Mouse (Mus musculus): ENCODE results near the gene Rnf212b. TPM values are rescaled to one million over a fixed set of nuclear protein-coding genes. Genes with fewer than 3 reads are reported as not detected.

Gene Rnf212b
- polyA plus RNA-seq, 1 experiment from 2014 or later = not detected

DNA sequence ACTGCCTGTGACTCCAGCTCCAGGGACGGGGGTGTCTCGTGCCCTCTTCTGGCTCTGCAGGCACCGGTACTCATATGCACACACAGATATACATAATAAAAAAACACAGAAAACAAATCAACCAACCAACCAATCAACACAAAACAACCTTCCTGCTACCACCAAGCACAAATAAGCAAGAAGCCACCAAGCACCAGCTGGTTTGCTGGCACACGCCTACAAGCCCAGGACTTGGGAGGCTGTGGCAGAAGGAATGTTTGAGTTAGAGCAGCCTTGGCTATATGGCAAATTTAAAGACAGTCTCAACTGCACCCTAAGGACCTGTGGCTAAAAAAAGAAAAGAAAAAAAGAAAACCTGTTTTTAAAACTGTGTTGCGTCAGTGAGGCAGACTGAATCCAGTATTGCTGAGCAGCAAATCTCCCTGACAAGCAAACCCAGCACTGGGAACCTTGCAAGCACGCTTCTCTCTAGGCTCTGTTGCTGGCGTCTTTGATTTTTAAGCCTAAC, 38.4 kb upstream of the Rnf212b start:
- DNase-seq (ENCODE audit: low spot score) (no peak), ATAC-seq (no peak)
- H3K27me3 ChIP-seq (replicated peaks; ENCODE audit: insufficient read depth, low read length) = no peaks in the 10 kb centered on the region; the same call in 1 of the 2 replicates
- no peaks in the 10 kb centered on the region for H3K4me1 ChIP-seq (ENCODE audit: insufficient read depth, low read depth, low read length)
- H3K36me3 ChIP-seq (ENCODE audit: insufficient read depth, low read length) = no peaks in the 10 kb centered on the region
- WGBS = 89% methylated on average over 7 of the region's 7 CpGs
- no peak overlapping the region for H3K4me3 ChIP-seq (ENCODE audit: low read depth, low read length)
- H3K9me3 ChIP-seq (ENCODE audit: low read length) = no peaks in the 10 kb centered on the region
- H3K4me2 ChIP-seq (replicated peaks; ENCODE audit: low read depth, low read length) = no peak overlapping the region
- no peak overlapping the region for H3K9ac ChIP-seq (replicated peaks; ENCODE audit: low read depth)
- H3K27ac ChIP-seq (ENCODE audit: low read length) = no peak overlapping the region
- TF ChIP-seq CTCF (IDR thresholded peaks at IDR 0.05) = no peak
- TF ChIP-seq EP300 (IDR thresholded peaks at IDR 0.05) = no peak

DNA sequence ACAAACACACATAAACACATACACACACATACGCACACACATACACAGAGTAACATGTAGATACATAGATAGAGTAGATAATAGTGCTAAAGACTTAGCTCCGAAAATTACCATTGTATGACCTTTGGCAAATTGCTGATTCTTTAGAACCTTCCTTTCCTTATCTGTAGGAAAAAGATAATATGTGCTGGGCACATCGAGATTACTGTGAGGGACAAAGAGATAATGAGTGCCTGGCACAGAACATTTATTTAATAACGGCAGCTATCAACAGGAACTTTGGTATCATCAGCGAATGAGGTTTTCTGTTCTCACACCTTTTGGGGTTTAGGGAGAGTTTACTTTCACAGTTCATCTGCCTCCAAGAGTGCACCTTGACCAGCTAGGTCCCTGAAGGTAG, 37.2 kb upstream of the Rnf212b start:
- H3K9ac ChIP-seq (replicated peaks; ENCODE audit: low read depth) = no peak overlapping the region

DNA sequence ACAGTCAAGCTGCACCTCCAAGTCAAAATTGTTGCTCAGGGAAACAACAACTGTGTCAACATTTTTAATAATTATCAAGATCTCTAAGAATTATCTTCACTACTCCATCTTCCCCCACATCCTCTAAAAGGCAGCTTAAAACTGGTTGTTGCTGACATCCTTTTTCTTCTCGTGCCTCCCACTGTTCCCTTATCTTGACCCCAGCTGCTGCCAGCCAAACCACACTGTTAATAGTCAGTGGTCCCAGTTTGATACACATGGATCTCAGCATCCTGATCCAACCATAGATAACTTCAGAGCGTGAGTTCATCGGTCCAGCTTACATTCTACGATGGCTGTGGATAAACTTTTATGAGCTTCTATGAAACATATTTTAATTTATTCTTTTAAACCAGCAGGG, 36.0 kb upstream of the Rnf212b start:
- Histone ChIP-seq H3K27me3 (replicated peaks; ENCODE audit: insufficient read depth, low read length) (peaks cover 7% of the 10 kb centered on the region; the same call in 1 of the 2 replicates), H3K9me3 (ENCODE audit: low read length) (no peaks in the 10 kb centered on the region), H3K9ac (replicated peaks; ENCODE audit: low read depth) (no peak overlapping the region), H3K4me2 (replicated peaks; ENCODE audit: low read depth, low read length) (no peak overlapping the region), H3K36me3 (ENCODE audit: insufficient read depth, low read length) (no peaks in the 10 kb centered on the region), H3K4me1 (ENCODE audit: insufficient read depth, low read depth, low read length) (no peaks in the 10 kb centered on the region; the same call in 1 of the 2 replicates), H3K4me3 (ENCODE audit: low read depth, low read length) (no peak overlapping the region), H3K27ac (ENCODE audit: low read length) (no peak overlapping the region)
- no peak for TF ChIP-seq CTCF (IDR thresholded peaks at IDR 0.05)
- TF ChIP-seq EP300 (IDR thresholded peaks at IDR 0.05) = no peak
- DNase-seq (ENCODE audit: low spot score) = no peak
- no peak for ATAC-seq
- WGBS = 68% methylated on average over 4 of the region's 4 CpGs

More for the DNA sequence above, 37.2 kb upstream of the Rnf212b start:
- Histone ChIP-seq H3K4me1 (ENCODE audit: insufficient read depth, low read depth, low read length) (no peaks in the 10 kb centered on the region; the same call in 1 of the 2 replicates), H3K27ac (ENCODE audit: low read length) (no peak overlapping the region), H3K4me3 (ENCODE audit: low read depth, low read length) (no peak overlapping the region), H3K27me3 (replicated peaks; ENCODE audit: insufficient read depth, low read length) (peaks cover under 1% of the 10 kb centered on the region; the same call in 1 of the 2 replicates), H3K9me3 (ENCODE audit: low read length) (no peaks in the 10 kb centered on the region), H3K4me2 (replicated peaks; ENCODE audit: low read depth, low read length) (no peak overlapping the region), H3K36me3 (ENCODE audit: insufficient read depth, low read length) (no peaks in the 10 kb centered on the region)
- no peak for TF ChIP-seq EP300 (IDR thresholded peaks at IDR 0.05)
- no peak for TF ChIP-seq CTCF (IDR thresholded peaks at IDR 0.05)
- 66% methylated on average over 5 of the region's 5 CpGs for whole genome bisulfite sequencing
- DNase-seq (ENCODE audit: low spot score) (no peak), ATAC-seq (no peak)

DNA sequence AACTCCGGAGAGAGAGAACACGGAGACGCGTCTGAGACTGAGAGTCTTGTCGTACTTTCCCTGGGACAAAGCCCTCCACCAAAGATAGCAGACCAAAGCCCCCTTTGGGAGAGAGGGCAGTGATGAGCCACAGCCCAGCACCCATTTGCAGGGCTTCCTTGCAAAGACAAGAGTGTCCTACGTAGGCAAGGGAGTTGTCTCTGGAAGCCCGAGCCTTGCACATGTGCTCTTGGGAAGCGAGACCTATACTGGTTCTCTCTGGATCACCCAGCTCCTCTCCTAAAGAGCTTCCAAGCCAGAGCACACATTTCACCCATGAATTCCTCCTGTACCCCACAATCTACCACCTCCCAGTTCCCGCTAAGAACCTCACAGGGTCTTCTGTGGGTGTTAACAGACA, 33.9 kb upstream of the Rnf212b start:
- Histone ChIP-seq H3K9ac (replicated peaks; ENCODE audit: low read depth) (no peak overlapping the region), H3K36me3 (ENCODE audit: insufficient read depth, low read length) (no peaks in the 10 kb centered on the region), H3K4me1 (ENCODE audit: insufficient read depth, low read depth, low read length) (no peaks in the 10 kb centered on the region; the same call in 1 of the 2 replicates), H3K27me3 (replicated peaks; ENCODE audit: insufficient read depth, low read length) (peaks cover 7% of the 10 kb centered on the region; the same call in 1 of the 2 replicates), H3K27ac (ENCODE audit: low read length) (no peak overlapping the region), H3K9me3 (ENCODE audit: low read length) (no peaks in the 10 kb centered on the region), H3K4me3 (ENCODE audit: low read depth, low read length) (no peak overlapping the region), H3K4me2 (replicated peaks; ENCODE audit: low read depth, low read length) (no peak overlapping the region)
- ATAC-seq = no peak
- DNase-seq (ENCODE audit: low spot score) = no peak
- 83% methylated on average over 9 of the region's 9 CpGs for WGBS
- TF ChIP-seq CTCF (IDR thresholded peaks at IDR 0.05) = no peak
- TF ChIP-seq EP300 (IDR thresholded peaks at IDR 0.05) = no peak

DNA sequence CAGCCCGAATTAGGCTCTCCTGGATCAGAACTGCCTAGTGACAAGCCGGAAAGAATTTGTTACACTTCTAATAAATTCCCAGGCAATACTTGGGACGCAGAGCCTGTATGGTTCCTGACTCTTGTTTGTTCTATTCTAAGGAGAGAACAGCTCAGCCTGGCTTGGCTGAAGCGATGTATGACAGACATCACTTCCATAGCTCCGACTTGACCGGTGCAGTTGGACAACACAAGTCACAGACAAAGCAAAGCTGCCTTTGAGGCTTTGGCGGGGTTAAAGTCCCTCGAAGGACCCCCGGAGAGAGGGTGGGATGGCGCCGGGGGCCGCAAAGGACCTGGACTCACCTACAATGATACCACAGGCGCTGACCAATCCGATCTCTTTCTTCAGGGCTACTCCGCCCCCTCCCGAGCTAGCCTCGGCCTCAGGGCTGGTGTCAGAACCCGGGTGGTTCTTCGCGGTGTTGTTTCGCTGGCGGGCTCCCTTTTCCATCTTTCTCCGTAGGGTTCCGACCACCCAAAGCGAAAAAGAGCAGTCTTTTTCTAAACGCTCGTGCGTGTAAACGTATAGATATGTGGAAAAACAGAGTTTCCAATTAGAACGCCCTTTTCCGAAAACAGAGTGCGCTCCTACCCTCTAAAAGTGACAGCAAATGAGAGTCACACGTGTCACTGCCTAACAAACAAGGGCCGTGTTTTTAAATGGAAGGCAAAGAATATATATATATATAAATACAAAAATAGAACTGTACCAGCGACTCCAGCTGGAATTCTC, 32.9 kb upstream of the Rnf212b start:
- peak; percentile 29 for DNase-seq (ENCODE audit: low spot score)
- H3K4me2 ChIP-seq (replicated peaks; ENCODE audit: low read depth, low read length) = peak overlapping the region; percentile 81
- peak overlapping the region; percentile 46 for H3K4me3 ChIP-seq (ENCODE audit: low read depth, low read length)
- H3K9ac ChIP-seq (replicated peaks; ENCODE audit: low read depth) = peak overlapping the region; percentile 23; the same call in 1 of the 2 replicates
- peaks cover 7% of the 10 kb centered on the region; the same call in 1 of the 2 replicates for H3K27me3 ChIP-seq (replicated peaks; ENCODE audit: insufficient read depth, low read length)
- WGBS = 4% methylated on average over 35 of the region's 35 CpGs
- H3K4me1 ChIP-seq (ENCODE audit: insufficient read depth, low read depth, low read length) = no peaks in the 10 kb centered on the region; the same call in 1 of the 2 replicates
- H3K27ac ChIP-seq (ENCODE audit: low read length) = no peak overlapping the region
- ATAC-seq = peak; percentile 58
- H3K36me3 ChIP-seq (ENCODE audit: insufficient read depth, low read length) = no peaks in the 10 kb centered on the region
- no peak for TF ChIP-seq CTCF (IDR thresholded peaks at IDR 0.05)
- TF ChIP-seq EP300 (IDR thresholded peaks at IDR 0.05) = no peak
- no peaks in the 10 kb centered on the region for H3K9me3 ChIP-seq (ENCODE audit: low read length)

DNA sequence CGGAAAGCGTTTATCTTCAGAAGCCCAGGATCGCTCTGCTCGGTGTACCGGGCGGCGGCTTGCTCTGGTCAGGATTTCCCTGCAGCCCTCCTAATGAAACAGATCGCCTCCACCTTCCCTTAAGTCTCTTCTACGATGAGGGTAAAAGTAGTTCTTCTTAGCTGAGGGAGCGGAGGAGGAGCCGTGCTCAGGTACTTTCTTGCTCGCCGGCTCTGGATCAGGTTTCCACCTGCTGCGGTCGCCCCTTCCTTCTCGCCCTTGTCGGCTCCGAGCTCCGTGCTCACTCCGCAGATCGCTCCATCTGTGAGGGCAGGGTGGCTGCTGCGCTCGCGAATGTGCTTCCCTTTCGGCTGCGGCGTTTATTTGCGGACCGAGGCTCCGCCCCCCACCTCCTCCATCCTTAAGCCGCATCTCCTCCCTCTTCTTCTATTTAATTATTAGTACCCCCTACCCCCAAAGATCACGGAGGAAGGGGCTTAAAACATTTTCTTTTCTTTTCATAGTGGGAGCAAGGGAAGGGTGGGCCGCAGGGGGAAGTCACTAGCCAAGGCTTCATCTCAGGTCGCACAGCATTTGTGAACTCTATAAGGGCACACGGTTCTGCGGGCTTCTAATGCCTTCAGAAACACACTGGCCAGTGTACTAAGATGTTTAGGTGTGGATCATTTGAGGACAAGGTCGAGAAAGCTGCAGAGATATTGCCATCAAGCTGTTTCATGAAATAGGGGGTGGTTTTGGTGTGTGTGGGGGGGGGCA, 32.2 kb upstream of the Rnf212b start, which contains the start of gene Slc7a8:
TSS of gene Slc7a8 (minus strand) at position 337 of the 756 bp plus-strand sequence.
- Histone ChIP-seq H3K9ac (replicated peaks; ENCODE audit: low read depth) (peak within 1 kb of the TSS; percentile 23; the same call in 1 of the 2 replicates), H3K36me3 (ENCODE audit: insufficient read depth, low read length) (no peaks in the 10 kb centered on the region), H3K27me3 (replicated peaks; ENCODE audit: insufficient read depth, low read length) (peaks cover 7% of the 10 kb centered on the region; the same call in 1 of the 2 replicates), H3K4me3 (ENCODE audit: low read depth, low read length) (peak within 1 kb of the TSS; percentile 46), H3K9me3 (ENCODE audit: low read length) (no peaks in the 10 kb centered on the region), H3K27ac (ENCODE audit: low read length) (no peak within 1 kb of the TSS), H3K4me2 (replicated peaks; ENCODE audit: low read depth, low read length) (peak within 1 kb of the TSS; percentile 81), H3K4me1 (ENCODE audit: insufficient read depth, low read depth, low read length) (peaks cover 3% of the 10 kb centered on the region; the same call in 1 of the 2 replicates)
- 3% methylated on average over 37 of the region's 37 CpGs for WGBS
- TF ChIP-seq EP300 (IDR thresholded peaks at IDR 0.05) (no peak), CTCF (IDR thresholded peaks at IDR 0.05) (no peak)
- DNase-seq (ENCODE audit: low spot score) (peak; percentile 49), ATAC-seq (peak; percentile 31; the same call in 1 of the 2 replicates)
